Mouse (Mus musculus): ENCODE measurements around the gene Ccpg1. TPM values are rescaled to one million over a fixed set of nuclear protein-coding genes. Genes with fewer than 3 reads are reported as not detected.

The Ccpg1 gene
- polyA plus RNA-seq, 2 experiments, result 3.4 to 7.8 TPM

- Histone ChIP-seq H3K9me3 (ENCODE audit: control insufficient read depth, low read length) (no peaks in the 10 kb centered on the region), H3K27ac (peak within 1 kb of the TSS; percentile 46), H3K36me3 (replicated peaks; ENCODE audit: control insufficient read depth, insufficient read depth, low read depth) (no peaks in the 10 kb centered on the region), H3K9ac (replicated peaks) (peak within 1 kb of the TSS; percentile 89), H3K4me1 (replicated peaks; ENCODE audit: control insufficient read depth in 2 of 2, insufficient read depth in 2 of 2, low read length in 1 of 2) (peaks cover 8 to 14% of the 10 kb centered on the region in 2 experiments), H3K4me3 (ENCODE audit: insufficient read depth in 1 of 2, low read depth in 2 of 2, low read length in 2 of 2) (peak within 1 kb of the TSS; percentile 70 to 86), H3K27me3 (ENCODE audit: control insufficient read depth, insufficient read depth, low read length) (no peaks in the 10 kb centered on the region), H3K4me2 (ENCODE audit: low read depth) (peak within 1 kb of the TSS; percentile 89)
- no peak for TF ChIP-seq CTCF (IDR thresholded peaks at IDR 0.05; ENCODE audit: low read depth)
- TF ChIP-seq EP300 (IDR thresholded peaks at IDR 0.05; ENCODE audit: low read depth), result no peak
- no peak for ATAC-seq (ENCODE audit: insufficient read depth)
- DNase-seq (ENCODE audit: low read depth in 3 of 3, low spot score in 3 of 3), result no peak
- 27% methylated on average over 6 of the region's 6 CpGs for WGBS (ENCODE audit: insufficient replicate concordance)
Measured at GRCm38 (mm10) chr9:73040080-73040479, 54.9 kb downstream of the Ccpg1 start, which contains the start of gene Pigb. Gene Pigb, minus strand, starts transcription at chr9:73040378.

DNA sequence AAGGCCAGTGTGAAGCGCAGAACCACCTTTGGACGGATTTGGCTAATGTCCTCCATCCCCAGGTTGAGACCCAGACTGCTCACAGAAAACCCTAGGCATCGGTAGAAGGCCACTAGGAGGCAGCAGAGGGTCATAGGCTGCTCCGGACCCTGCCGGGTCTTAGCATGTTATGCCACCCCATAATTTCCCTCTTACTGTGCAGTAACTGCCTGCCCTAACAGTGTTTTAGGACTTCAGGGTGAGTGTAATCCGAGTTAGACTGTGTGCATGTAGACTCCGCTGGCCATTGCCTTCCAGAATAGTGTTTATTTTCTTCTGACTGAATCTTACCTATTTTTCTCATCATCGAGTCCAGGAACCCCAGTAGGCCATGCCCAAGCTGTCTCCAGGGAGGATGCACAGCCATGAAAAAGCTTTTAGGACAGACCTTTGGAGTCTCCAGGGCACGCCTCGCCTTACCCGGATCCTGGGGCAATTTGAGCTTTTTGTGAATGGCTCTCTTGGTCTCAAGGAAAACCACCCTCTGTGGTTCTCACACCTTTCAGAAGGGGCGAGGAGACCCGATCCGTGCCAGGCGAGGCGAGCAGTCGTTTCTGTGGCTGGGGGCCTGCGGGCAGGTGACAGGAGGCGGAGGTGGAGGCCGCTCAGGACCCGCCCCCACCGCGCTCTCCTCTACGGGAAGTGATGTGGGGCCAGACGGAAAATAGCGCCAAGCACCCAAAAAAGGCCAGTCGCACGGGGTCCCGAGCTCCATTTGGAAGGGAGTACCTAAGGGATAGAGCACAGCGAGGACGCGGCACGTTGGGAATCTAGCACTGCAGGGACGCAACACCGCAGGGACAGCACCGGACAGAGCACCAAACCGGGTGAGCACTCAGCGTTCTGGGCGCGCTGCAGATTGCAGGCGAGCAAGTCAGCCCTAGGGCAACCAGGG, 59.2 kb downstream of the Ccpg1 start, which contains the start of gene Rab27a:
TSS of gene Rab27a (plus strand) at position 709 of the 934 bp plus-strand sequence.
- Histone ChIP-seq H3K4me2 (ENCODE audit: low read depth) (peak within 1 kb of the TSS; percentile 66), H3K9me3 (ENCODE audit: control insufficient read depth, low read length) (no peaks in the 10 kb centered on the region), H3K36me3 (replicated peaks; ENCODE audit: control insufficient read depth, insufficient read depth, low read depth) (no peaks in the 10 kb centered on the region), H3K9ac (replicated peaks) (peak within 1 kb of the TSS; percentile 4; the same call in 1 of the 2 replicates), H3K4me3 (ENCODE audit: insufficient read depth in 1 of 2, low read depth in 2 of 2, low read length in 2 of 2) (peak within 1 kb of the TSS; percentile 53 to 59), H3K27me3 (ENCODE audit: control insufficient read depth, insufficient read depth, low read length) (no peaks in the 10 kb centered on the region), H3K4me1 (replicated peaks; ENCODE audit: control insufficient read depth in 2 of 2, insufficient read depth in 2 of 2, low read length in 1 of 2) (peaks cover 5 to 11% of the 10 kb centered on the region in 2 experiments), H3K27ac (no peak within 1 kb of the TSS)
- TF ChIP-seq EP300 (IDR thresholded peaks at IDR 0.05; ENCODE audit: low read depth) (no peak), CTCF (IDR thresholded peaks at IDR 0.05; ENCODE audit: low read depth) (peak; percentile 96)
- 2% methylated on average over 41 of the region's 41 CpGs for WGBS (ENCODE audit: insufficient replicate concordance)
- peak; percentile 62 for ATAC-seq (ENCODE audit: insufficient read depth)
- DNase-seq (ENCODE audit: low read depth in 3 of 3, low spot score in 3 of 3), result peak; percentile 54 to 62 (median 59)

- Histone ChIP-seq H3K4me3 (ENCODE audit: insufficient read depth in 1 of 2, low read depth in 2 of 2, low read length in 2 of 2) (peak overlapping the region; percentile 53 to 59), H3K4me2 (ENCODE audit: low read depth) (peak overlapping the region; percentile 66), H3K36me3 (replicated peaks; ENCODE audit: control insufficient read depth, insufficient read depth, low read depth) (no peaks in the 10 kb centered on the region), H3K27ac (no peak overlapping the region), H3K27me3 (ENCODE audit: control insufficient read depth, insufficient read depth, low read length) (no peaks in the 10 kb centered on the region), H3K4me1 (replicated peaks; ENCODE audit: control insufficient read depth in 2 of 2, insufficient read depth in 2 of 2, low read length in 1 of 2) (peaks cover 3 to 10% of the 10 kb centered on the region in 2 experiments), H3K9me3 (ENCODE audit: control insufficient read depth, low read length) (no peaks in the 10 kb centered on the region), H3K9ac (replicated peaks) (peak overlapping the region; percentile 4; the same call in 1 of the 2 replicates)
- 7% methylated on average over 7 of the region's 7 CpGs for WGBS (ENCODE audit: insufficient replicate concordance)
- ATAC-seq (ENCODE audit: insufficient read depth), result no peak
- DNase-seq (ENCODE audit: low read depth in 3 of 3, low spot score in 3 of 3), result no peak
- TF ChIP-seq EP300 (IDR thresholded peaks at IDR 0.05; ENCODE audit: low read depth), result no peak
- no peak for TF ChIP-seq CTCF (IDR thresholded peaks at IDR 0.05; ENCODE audit: low read depth)
Measured at GRCm38 (mm10) chr9:73045204-73045603, 60.0 kb downstream of the Ccpg1 start.

DNA sequence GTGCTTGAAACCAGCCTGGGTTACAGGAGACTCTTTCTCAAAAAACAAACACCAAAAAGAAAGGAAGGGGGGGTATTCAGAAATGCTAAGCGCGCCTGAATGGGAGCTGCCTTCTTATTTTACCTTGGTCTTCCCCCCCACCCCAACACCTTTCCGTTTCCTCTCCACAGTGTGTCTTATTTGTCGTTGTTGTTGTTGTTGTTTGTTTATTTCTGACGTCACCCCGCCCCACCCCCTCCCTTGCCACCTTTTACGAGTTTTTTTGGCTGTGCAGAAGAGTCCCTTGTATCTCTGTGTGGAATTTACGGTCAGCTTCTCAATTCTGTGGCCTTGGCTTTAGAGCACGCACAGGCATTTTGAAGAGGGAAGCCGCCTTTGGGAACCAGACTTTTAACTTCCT, 60.5 kb downstream of the Ccpg1 start:
- Histone ChIP-seq H3K9ac (replicated peaks) (no peak overlapping the region), H3K4me1 (replicated peaks; ENCODE audit: control insufficient read depth in 2 of 2, insufficient read depth in 2 of 2, low read length in 1 of 2) (peaks cover 0 to 6% of the 10 kb centered on the region in 2 experiments; a peak in 3 of 4 replicates), H3K27me3 (ENCODE audit: control insufficient read depth, insufficient read depth, low read length) (no peaks in the 10 kb centered on the region), H3K9me3 (ENCODE audit: control insufficient read depth, low read length) (no peaks in the 10 kb centered on the region), H3K36me3 (replicated peaks; ENCODE audit: control insufficient read depth, insufficient read depth, low read depth) (no peaks in the 10 kb centered on the region), H3K27ac (no peak overlapping the region), H3K4me3 (ENCODE audit: insufficient read depth in 1 of 2, low read depth in 2 of 2, low read length in 2 of 2) (no peak overlapping the region), H3K4me2 (ENCODE audit: low read depth) (no peak overlapping the region; the same call in 1 of the 2 replicates)
- TF ChIP-seq CTCF (IDR thresholded peaks at IDR 0.05; ENCODE audit: low read depth), result no peak
- TF ChIP-seq EP300 (IDR thresholded peaks at IDR 0.05; ENCODE audit: low read depth), result no peak
- 40% methylated on average over 10 of the region's 10 CpGs for WGBS (ENCODE audit: insufficient replicate concordance)
- ATAC-seq (ENCODE audit: insufficient read depth), result no peak
- DNase-seq (ENCODE audit: low read depth in 3 of 3, low spot score in 3 of 3), result no peak

GRCm38 (mm10) chr9:73047906-73048305, 62.7 kb downstream of the Ccpg1 start:
- H3K4me2 ChIP-seq (ENCODE audit: low read depth), result no peak overlapping the region

More at GRCm38 (mm10) chr9:73047906-73048305, 62.7 kb downstream of the Ccpg1 start:
- no peak overlapping the region for H3K9ac ChIP-seq (replicated peaks)
- DNase-seq (ENCODE audit: low read depth in 3 of 3, low spot score in 3 of 3) (no peak), ATAC-seq (ENCODE audit: insufficient read depth) (no peak)
- no peak overlapping the region for H3K27ac ChIP-seq
- no peaks in the 10 kb centered on the region for H3K36me3 ChIP-seq (replicated peaks; ENCODE audit: control insufficient read depth, insufficient read depth, low read depth)
- H3K27me3 ChIP-seq (ENCODE audit: control insufficient read depth, insufficient read depth, low read length), result no peaks in the 10 kb centered on the region
- 58% methylated on average over 2 of the region's 2 CpGs for WGBS (ENCODE audit: insufficient replicate concordance)
- no peak for TF ChIP-seq EP300 (IDR thresholded peaks at IDR 0.05; ENCODE audit: low read depth)
- TF ChIP-seq CTCF (IDR thresholded peaks at IDR 0.05; ENCODE audit: low read depth), result no peak
- no peak overlapping the region for H3K4me3 ChIP-seq (ENCODE audit: insufficient read depth in 1 of 2, low read depth in 2 of 2, low read length in 2 of 2)
- peaks cover 0 to 4% of the 10 kb centered on the region in 2 experiments; a peak in 3 of 4 replicates for H3K4me1 ChIP-seq (replicated peaks; ENCODE audit: control insufficient read depth in 2 of 2, insufficient read depth in 2 of 2, low read length in 1 of 2)
- no peaks in the 10 kb centered on the region for H3K9me3 ChIP-seq (ENCODE audit: control insufficient read depth, low read length)

All from liver, embryonic 14.5 days (tissue).